In genomic region chr5:45323500-45323899, GRCm38 (mm10) we compare ENCODE assay signal across 13 mouse cellular contexts.
DNase-seq lines count a peak whose midpoint lies in the region; ATAC-seq and TF ChIP-seq lines count a peak whose summit lies in the region.
"Had no signal": no experiment of that assay in that cellular context is flagged by ENCODE, and none has a peak within 500 bp of the region (broad histone marks: within the 10 kb centered on the region; RNA-seq: fewer than 3 reads in every experiment).

No protein-coding gene starts in this region.

- H3K36me3 ChIP-seq in lung, embryonic 14.5 days (ENCODE audit: insufficient read depth) = no peaks in the 10 kb centered on the region
- no peaks in the 10 kb centered on the region for H3K36me3 ChIP-seq in kidney, embryonic 16.5 days (ENCODE audit: insufficient read depth, low read length)
- no peaks in the 10 kb centered on the region for H3K36me3 ChIP-seq in forebrain, embryonic 14.5 days (ENCODE audit: control insufficient read depth, insufficient read depth, low read length)
- H3K36me3 ChIP-seq: hindbrain, embryonic 15.5 days; limb, embryonic 13.5 days; midbrain, embryonic 12.5 days; neural tube, embryonic 12.5 days had no signal

- H3K27me3 ChIP-seq in lung, embryonic 14.5 days (ENCODE audit: insufficient read depth, low read length) = no peaks in the 10 kb centered on the region
- no peaks in the 10 kb centered on the region for H3K27me3 ChIP-seq in kidney, embryonic 16.5 days (ENCODE audit: insufficient read depth, low read length)
- H3K27me3 ChIP-seq in forebrain, embryonic 14.5 days (replicated peaks; ENCODE audit: control insufficient read depth, insufficient read depth, low read length) = no peaks in the 10 kb centered on the region
- H3K27me3 ChIP-seq: hindbrain, embryonic 15.5 days; limb, embryonic 13.5 days; midbrain, embryonic 12.5 days; neural tube, embryonic 12.5 days had no signal

- H3K27ac ChIP-seq in lung, embryonic 14.5 days (ENCODE audit: low read depth) = no peak overlapping the region
- no peak overlapping the region; the same call in 1 of the 2 replicates for H3K27ac ChIP-seq in kidney, embryonic 16.5 days (ENCODE audit: low read length)
- no peak overlapping the region for H3K27ac ChIP-seq in forebrain, embryonic 14.5 days (ENCODE audit: low read depth, low read length)
- H3K27ac ChIP-seq: hindbrain, embryonic 15.5 days; limb, embryonic 13.5 days; midbrain, embryonic 12.5 days; neural tube, embryonic 12.5 days had no signal

- WGBS in lung, embryonic 14.5 days = 54% methylated on average over 4 of the region's 4 CpGs
- WGBS in kidney, embryonic 16.5 days = 67% methylated on average over 4 of the region's 4 CpGs
- 93% methylated on average over 4 of the region's 4 CpGs for WGBS in forebrain, embryonic 14.5 days

- H3K4me2 ChIP-seq in lung, embryonic 14.5 days = no peak overlapping the region
- H3K4me2 ChIP-seq in kidney, embryonic 16.5 days (replicated peaks; ENCODE audit: low read depth, low read length) = no peak overlapping the region
- H3K4me2 ChIP-seq in forebrain, embryonic 14.5 days (ENCODE audit: low read length) = no peak overlapping the region
- H3K4me2 ChIP-seq: hindbrain, embryonic 15.5 days; limb, embryonic 13.5 days; midbrain, embryonic 12.5 days; neural tube, embryonic 12.5 days had no signal

- H3K9me3 ChIP-seq in lung, embryonic 14.5 days (ENCODE audit: low read depth, low read length) = no peaks in the 10 kb centered on the region
- H3K9me3 ChIP-seq in kidney, embryonic 16.5 days (ENCODE audit: low read length) = no peaks in the 10 kb centered on the region
- no peaks in the 10 kb centered on the region for H3K9me3 ChIP-seq in forebrain, embryonic 14.5 days (replicated peaks; ENCODE audit: control insufficient read depth, low read length)
- H3K9me3 ChIP-seq: hindbrain, embryonic 15.5 days; limb, embryonic 13.5 days; midbrain, embryonic 12.5 days; neural tube, embryonic 12.5 days had no signal

- ATAC-seq in lung, embryonic 14.5 days (ENCODE audit: insufficient read depth) = peak; percentile 58
- ATAC-seq in kidney, embryonic 16.5 days (ENCODE audit: low FRiP score, low TSS enrichment) = peak; percentile 59
- 0 out of 2 replicates have a peak, but pooled peaks have one; percentile 10 for ATAC-seq in megakaryocyte-erythroid progenitor cell, adult 5-6 weeks (replicated peaks; ENCODE audit: low FRiP score, low TSS enrichment, poor library complexity, severe bottlenecking)
- no peak for ATAC-seq in forebrain, embryonic 14.5 days

- DNase-seq in adrenal gland, adult (ENCODE audit: inconsistent age in 2 of 2, low spot score in 1 of 2) = peak; percentile 25 to 49
- no peak for DNase-seq in adrenal gland, postnatal 4 days (ENCODE audit: low spot score in 2 of 2)
- DNase-seq in lung, embryonic 14.5 days = peak; percentile 75
- DNase-seq in lung, adult 18-20 months = no peak
- DNase-seq in forebrain, embryonic 14.5 days (ENCODE audit: low spot score) = no peak
- DNase-seq in retina, embryonic 14.5 days (ENCODE audit: low spot score) = no peak
- DNase-seq: cerebellum, postnatal 14 days had no signal

- no peak overlapping the region for H3K4me3 ChIP-seq in lung, embryonic 14.5 days (ENCODE audit: low read depth, low read length)
- no peak overlapping the region for H3K4me3 ChIP-seq in kidney, embryonic 16.5 days (ENCODE audit: low read length)
- no peak overlapping the region for H3K4me3 ChIP-seq in forebrain, embryonic 14.5 days (ENCODE audit: low read depth, low read length)
- H3K4me3 ChIP-seq: hindbrain, embryonic 15.5 days; limb, embryonic 13.5 days; midbrain, embryonic 12.5 days; neural tube, embryonic 12.5 days had no signal

- H3K4me1 ChIP-seq in lung, embryonic 14.5 days (ENCODE audit: insufficient read depth) = no peaks in the 10 kb centered on the region
- no peaks in the 10 kb centered on the region for H3K4me1 ChIP-seq in kidney, embryonic 16.5 days (ENCODE audit: insufficient read depth, low read length)
- no peaks in the 10 kb centered on the region for H3K4me1 ChIP-seq in forebrain, embryonic 14.5 days (ENCODE audit: control insufficient read depth, insufficient read depth, low read length)
- H3K4me1 ChIP-seq: hindbrain, embryonic 15.5 days; limb, embryonic 13.5 days; midbrain, embryonic 12.5 days; neural tube, embryonic 12.5 days had no signal

- TF ChIP-seq CTCF in lung, embryonic 14.5 days (IDR thresholded peaks at IDR 0.05; ENCODE audit: low read depth) = no peak

- H3K9ac ChIP-seq in lung, embryonic 14.5 days = no peak overlapping the region
- no peak overlapping the region for H3K9ac ChIP-seq in kidney, embryonic 16.5 days (replicated peaks; ENCODE audit: low read length)
- no peak overlapping the region for H3K9ac ChIP-seq in forebrain, embryonic 14.5 days (ENCODE audit: low read length)
- H3K9ac ChIP-seq: hindbrain, embryonic 15.5 days; limb, embryonic 13.5 days; midbrain, embryonic 12.5 days; neural tube, embryonic 12.5 days had no signal

Comparison
In these comparisons a context has a peak if more than half of its experiments do, and no peak if none do; other contexts are left out.
1. DNase-seq: peak in adrenal gland, adult (2 of 2) and lung, embryonic 14.5 days (single experiment); none in adrenal gland, postnatal 4 days (0 of 2), lung, adult 18-20 months (0 of 2), forebrain, embryonic 14.5 days (single experiment) and retina, embryonic 14.5 days (single experiment).